Mouse (Mus musculus) layer of hippocampus, adult 9-10 months (tissue): ENCODE results near the gene Eci1.
A peak's percentile ranks its signal among the peaks of the same experiment; 100 is the strongest.
"Not testable (repeated sequence)": the region's sequence is repeated elsewhere in the genome, so short reads cannot be mapped to it uniquely, and the experiment has no call there.

Experiments used
- DNase-seq: peaks from one replicate; pipeline ENCODE4 v3.0.0; 2022; ENCODE audit warnings: low spot score

The Eci1 gene

GRCm38 (mm10) chr17:24440377-24440776 is 13.9 kb downstream of the Eci1 start:
- DNase-seq, result no peak

GRCm38 (mm10) chr17:24441148-24441547 is 14.7 kb downstream of the Eci1 start:
- DNase-seq, result no peak

GRCm38 (mm10) chr17:24442107-24442506 is 15.7 kb downstream of the Eci1 start:
- DNase-seq, result no peak

GRCm38 (mm10) chr17:24442632-24443155 is 16.3 kb downstream of the Eci1 start, which contains the start of gene Dnase1l2:
Gene Dnase1l2, minus strand, starts transcription at chr17:24443105.
- no peak for DNase-seq

- no peak for DNase-seq
Measured at GRCm38 (mm10) chr17:24443409-24443808, 17.0 kb downstream of the Eci1 start.

GRCm38 (mm10) chr17:24446590-24446989 is 20.1 kb downstream of the Eci1 start:
- no peak for DNase-seq

GRCm38 (mm10) chr17:24449507-24449906 is 23.1 kb downstream of the Eci1 start:
- no peak for DNase-seq

GRCm38 (mm10) chr17:24451220-24451619 is 24.8 kb downstream of the Eci1 start:
- DNase-seq, result no peak

GRCm38 (mm10) chr17:24453372-24453771 is 26.9 kb downstream of the Eci1 start:
- DNase-seq, result no peak

- DNase-seq, result no peak
Measured at GRCm38 (mm10) chr17:24454218-24454755, 27.8 kb downstream of the Eci1 start.

- peak; percentile 98 for DNase-seq
Measured at GRCm38 (mm10) chr17:24454756-24455522, 28.5 kb downstream of the Eci1 start.

- not testable (repeated sequence) for DNase-seq
Measured at GRCm38 (mm10) chr17:24455523-24456206, 29.2 kb downstream of the Eci1 start.

GRCm38 (mm10) chr17:24461580-24461979 is 35.1 kb downstream of the Eci1 start:
- DNase-seq, result no peak

GRCm38 (mm10) chr17:24462932-24463331 is 36.5 kb downstream of the Eci1 start:
- no peak for DNase-seq

- DNase-seq, result no peak
Measured at GRCm38 (mm10) chr17:24463374-24464133, 37.1 kb downstream of the Eci1 start.

- no peak for DNase-seq
Measured at GRCm38 (mm10) chr17:24468636-24469246, 42.3 kb downstream of the Eci1 start.

GRCm38 (mm10) chr17:24469336-24469909 is 43.0 kb downstream of the Eci1 start:
- DNase-seq, result no peak

GRCm38 (mm10) chr17:24469910-24470602 is 43.6 kb downstream of the Eci1 start, which contains the start of the genes E4f1 and Pgp:
Gene E4f1, minus strand, starts transcription at chr17:24470313.
Gene Pgp, plus strand, starts transcription at chr17:24470392.
- peak; percentile 98 for DNase-seq

GRCm38 (mm10) chr17:24470701-24471527 is 44.5 kb downstream of the Eci1 start:
- no peak for DNase-seq

GRCm38 (mm10) chr17:24472512-24472911 is 46.1 kb downstream of the Eci1 start:
- DNase-seq, result no peak
